Mouse (Mus musculus) embryonic facial prominence, embryonic 15.5 days (tissue): Measurements from ENCODE around the gene Cstf3. TPM values are rescaled to one million over a fixed set of nuclear protein-coding genes. Genes with fewer than 3 reads are reported as not detected.

Experiments
- ATAC-seq: fragments of 200-750 bp; cut with Nextera tagmentation; 2 replicates; pipeline ENCODE4 v1.8.0; 2017; ENCODE audit warnings: low read depth, moderate TSS enrichment; ENCODE audit not compliant: insufficient number of reproducible peaks, low FRiP score, low TSS enrichment
- H3K27ac ChIP-seq: fragments of 300-500 bp; sonication (generic); replicated peaks from 2 replicates; pipeline ENCODE4 v1.5.1; 2015; ENCODE audit warnings: mild to moderate bottlenecking, inconsistent platforms
- H3K27me3 ChIP-seq: fragments of 300-500 bp; sonication (generic); 2 replicates; pipeline ENCODE4 v1.6.1; 2015; ENCODE audit warnings: inconsistent platforms
- H3K36me3 ChIP-seq: fragments of 300-500 bp; sonication (generic); 2 replicates; pipeline ENCODE4 v1.6.1; 2015; ENCODE audit warnings: mild to moderate bottlenecking, inconsistent platforms
- H3K4me1 ChIP-seq: fragments of 300-500 bp; sonication (generic); 2 replicates; pipeline ENCODE4 v1.6.1; 2015; ENCODE audit warnings: inconsistent platforms
- H3K4me2 ChIP-seq: fragments of 300-500 bp; sonication (generic); replicated peaks from 2 replicates; pipeline ENCODE4 v1.6.1; 2015; ENCODE audit warnings: mild to moderate bottlenecking, inconsistent platforms
- H3K4me3 ChIP-seq: fragments of 300-500 bp; sonication (generic); replicated peaks from 2 replicates; pipeline ENCODE4 v1.5.1; 2015; ENCODE audit warnings: mild to moderate bottlenecking, inconsistent platforms
- H3K9ac ChIP-seq: fragments of 300-500 bp; sonication (generic); 2 replicates; pipeline ENCODE4 v1.6.1; 2015; ENCODE audit warnings: inconsistent platforms
- H3K9me3 ChIP-seq: fragments of 300-500 bp; sonication (generic); replicated peaks from 2 replicates; pipeline ENCODE4 v1.6.1; 2016; ENCODE audit warnings: inconsistent platforms
- WGBS: fragments of 180-500 bp; shearing (Covaris S2); methylation state at CpG from one replicate; pipeline ENCODE4 v1.1.7; 2015; 5-methylcytosine and 5-hydroxymethylcytosine counted together
- polyA plus RNA-seq: library from polyadenylated mRNA; unstranded; fragments of >200 nt; fragmentation: Nextera tagmentation; extraction: Ambion mirVana; gene quantifications from 2 replicates; pipeline ENCODE4 v1.2.1, GENCODE M21; 2015

Gene Cstf3
- polyA plus RNA-seq, 1 experiment from 2014 or later: 65.2 TPM

- Histone ChIP-seq H3K9me3 (no peaks in the 10 kb centered on the region), H3K4me3 (peak overlapping the region; percentile 78), H3K27me3 (no peaks in the 10 kb centered on the region), H3K36me3 (no peaks in the 10 kb centered on the region), H3K9ac (peak overlapping the region; percentile 41), H3K4me1 (peaks cover 13% of the 10 kb centered on the region; the same call in 1 of the 2 replicates), H3K4me2 (peak overlapping the region; percentile 71), H3K27ac (peak overlapping the region; percentile 86)
- 2% methylated on average over 7 of the region's 7 CpGs for WGBS
- peak; percentile 20; the same call in 1 of the 2 replicates for ATAC-seq
Observed at GRCm38 (mm10) chr2:104712486-104712809, 122.1 kb downstream of the Cstf3 start.

- Histone ChIP-seq H3K36me3 (no peaks in the 10 kb centered on the region), H3K27ac (no peak overlapping the region), H3K4me1 (peaks cover 13% of the 10 kb centered on the region; the same call in 1 of the 2 replicates), H3K9ac (no peak overlapping the region), H3K27me3 (no peaks in the 10 kb centered on the region), H3K9me3 (no peaks in the 10 kb centered on the region), H3K4me2 (no peak overlapping the region), H3K4me3 (no peak overlapping the region)
- WGBS: 39% methylated on average over 15 of the region's 15 CpGs
- no peak for ATAC-seq
Observed at GRCm38 (mm10) chr2:104714254-104714691, 124.0 kb downstream of the Cstf3 start.

Other genes starting within 250 kb of the Cstf3 start
- 0.62 and 0.67 TPM in 2 replicates for gene D430041D05Rik, start 179.5 kb upstream of the Cstf3 start, polyA plus RNA-seq
- gene Hipk3, start 96.1 kb upstream of the Cstf3 start, polyA plus RNA-seq: 17.5 and 18.5 TPM in 2 replicates
- 39.2 and 41.4 TPM in 2 replicates for gene Tcp11l1, start 121.6 kb downstream of the Cstf3 start, polyA plus RNA-seq
- 0.24 TPM in 1 of 2 replicates, not detected in the other for gene Pin1rt1, start 125.9 kb downstream of the Cstf3 start, polyA plus RNA-seq
- gene Depdc7, start 152.4 kb downstream of the Cstf3 start, polyA plus RNA-seq: 7.7 and 9.0 TPM in 2 replicates
- 10.1 and 10.7 TPM in 2 replicates for gene Qser1, start 226.2 kb downstream of the Cstf3 start, polyA plus RNA-seq